Mouse (Mus musculus) brain, embryonic 14.5 days (tissue): ENCODE data around the gene Csrp1.

Experiments used
- CTCF ChIP-seq: fragments of 200-500 bp; IDR thresholded peaks from 2 replicates; pipeline ENCODE4 v1.5.1; 2012; ENCODE audit warnings: inconsistent platforms, mild to moderate bottlenecking, moderate library complexity, borderline replicate concordance; ENCODE audit not compliant: insufficient read depth, insufficient read length; ENCODE audit errors: extremely low read depth
- POLR2A ChIP-seq: fragments of 200-500 bp; IDR thresholded peaks from 2 replicates; pipeline ENCODE4 v1.6.1; 2012; ENCODE audit warnings: mild to moderate bottlenecking, inconsistent platforms, borderline replicate concordance; ENCODE audit not compliant: poor library complexity, insufficient read depth, insufficient read length, severe bottlenecking; ENCODE audit errors: extremely low read depth

DNA sequence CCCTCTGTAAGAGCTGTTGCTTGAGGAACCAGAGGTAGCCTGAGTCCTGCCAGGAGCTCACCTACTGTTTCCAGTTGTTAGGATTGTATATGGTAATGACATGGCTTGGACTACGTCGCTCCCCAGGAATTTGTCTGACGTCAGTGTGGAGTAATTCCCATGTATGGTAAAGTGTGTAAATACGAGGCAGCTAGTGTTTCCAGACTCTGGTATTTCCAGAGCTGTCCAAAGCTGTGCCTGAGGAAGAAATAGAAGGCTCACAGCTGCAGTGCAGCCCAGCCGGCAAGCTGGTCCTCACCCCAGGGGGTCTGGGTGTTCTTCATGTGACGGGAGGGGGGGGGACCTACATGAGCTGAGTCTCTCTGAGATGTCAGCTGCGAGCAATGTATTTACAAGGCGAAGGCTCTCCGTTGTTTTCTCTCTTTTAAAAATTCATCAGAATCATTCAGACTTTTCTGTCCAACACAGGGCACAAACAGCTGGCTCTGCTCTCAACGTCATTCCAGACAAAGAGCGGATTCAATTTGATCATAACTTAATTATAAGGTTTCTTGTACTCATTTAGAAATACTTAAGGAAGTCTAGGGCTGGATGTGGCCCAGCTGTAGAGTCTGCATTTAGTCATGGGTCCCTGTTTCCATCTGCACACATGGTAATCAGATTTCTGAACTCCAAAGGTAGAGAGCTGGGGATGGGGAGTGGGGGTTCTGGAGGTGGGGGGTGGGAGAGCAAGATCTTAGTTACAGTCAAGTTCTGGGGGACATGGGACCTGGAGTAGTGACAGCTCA, 12.2 kb downstream of the Csrp1 start:
- TF ChIP-seq CTCF (no peak), POLR2A (no peak)
